Mouse (Mus musculus) CH12.LX (cell line): ENCODE measurements around the gene Mul1.

Source experiments
- CHD1 ChIP-seq: IDR thresholded peaks from 2 replicates; pipeline ENCODE4 v1.6.1; 2012; ENCODE audit warnings: low read depth, low read length, improper control_type of control experiment, inconsistent platforms
- CHD2 ChIP-seq: IDR thresholded peaks from 2 replicates; pipeline ENCODE4 v1.6.1; 2011; ENCODE audit warnings: low read length, improper control_type of control experiment
- CTCF ChIP-seq, 2 experiments: IDR thresholded peaks in 1 of 2; conservative IDR thresholded peaks in 1 of 2; 2 replicates each; pipeline ENCODE4 v1.5.1; 2011 to 2012; ENCODE audit warnings: low read depth in 2 of 2, low read length in 2 of 2, improper control_type of control experiment in 1 of 2, inconsistent platforms in 1 of 2, mild to moderate bottlenecking in 1 of 2, moderate library complexity in 1 of 2
- EP300 ChIP-seq: IDR thresholded peaks from 2 replicates; pipeline ENCODE4 v1.6.1; 2011; ENCODE audit warnings: low read length, improper control_type of control experiment
- IRF4 ChIP-seq: IDR thresholded peaks from 2 replicates; pipeline ENCODE4 v1.6.1; 2014; ENCODE audit warnings: low read depth, mild to moderate bottlenecking, inconsistent platforms, low read length, improper control_type of control experiment
- KAT2A ChIP-seq: IDR thresholded peaks from 2 replicates; pipeline ENCODE4 v1.6.1; 2012; ENCODE audit warnings: low read length, improper control_type of control experiment, inconsistent platforms; ENCODE audit not compliant: insufficient replicate concordance
- MAX ChIP-seq: IDR thresholded peaks from 2 replicates; pipeline ENCODE4 v1.6.1; 2011; ENCODE audit warnings: low read length, improper control_type of control experiment
- PAX5 ChIP-seq: IDR thresholded peaks from 2 replicates; pipeline ENCODE4 v1.6.1; 2012; ENCODE audit warnings: low read length, inconsistent platforms, mixed read lengths
- POLR2A ChIP-seq: IDR thresholded peaks from 2 replicates; pipeline ENCODE4 v1.6.1; 2011; ENCODE audit warnings: low read depth, mild to moderate bottlenecking, improper control_type of control experiment, low read length
- ZC3H11A ChIP-seq: IDR thresholded peaks from 2 replicates; pipeline ENCODE4 v1.6.1; 2012; ENCODE audit warnings: low read depth, mild to moderate bottlenecking, inconsistent platforms, low read length, improper control_type of control experiment

- TF ChIP-seq IRF4 = no peak
- no peak for TF ChIP-seq CHD2
- TF ChIP-seq KAT2A = no peak
- no peak for TF ChIP-seq PAX5
- TF ChIP-seq POLR2A = no peak
- TF ChIP-seq CHD1 = no peak
- no peak for TF ChIP-seq CTCF (conservative IDR thresholded peaks at IDR 0.05 in 1 of 2, IDR thresholded peaks at IDR 0.05 in 1 of 2; ENCODE audit: low read depth in 2 of 2, low read length in 2 of 2)
- no peak for TF ChIP-seq MAX
- TF ChIP-seq ZC3H11A = no peak
- no peak for TF ChIP-seq EP300
Observed at GRCm38 (mm10) chr4:138411504-138412121, 22.9 kb upstream of the Mul1 start.
